Mouse (Mus musculus) testis, adult 2 months (tissue): ENCODE results near the gene CK137956.

ENCODE experiments used
- CTCF ChIP-seq: fragments of 200-500 bp; IDR thresholded peaks from 2 replicates; pipeline ENCODE4 v1.5.1; 2012; ENCODE audit warnings: low read depth, mild to moderate bottlenecking, inconsistent platforms, low read length, moderate library complexity; ENCODE audit not compliant: control insufficient read depth, insufficient read depth, insufficient replicate concordance
- POLR2A ChIP-seq: fragments of 200-500 bp; IDR thresholded peaks from 2 replicates; pipeline ENCODE4 v1.6.1; 2012; ENCODE audit warnings: low read depth, mild to moderate bottlenecking, inconsistent platforms, low read length, moderate library complexity; ENCODE audit not compliant: control insufficient read depth

- TF ChIP-seq POLR2A = no peak
- TF ChIP-seq CTCF = no peak
Observed at GRCm38 (mm10) chr4:127988526-127989180, 17.9 kb upstream of the CK137956 start.
